Mouse (Mus musculus): ENCODE results near the gene Abhd6.
A peak's percentile ranks its signal among the peaks of the same experiment; 100 is the strongest.

The Abhd6 gene

GRCm38 (mm10) chr14:8063835-8064785, 61.4 kb downstream of the Abhd6 start:
- DNase-seq: no peak

- peak; percentile 96 for DNase-seq
Measured at GRCm38 (mm10) chr14:8080165-8080679, 77.5 kb downstream of the Abhd6 start, which contains the start of gene Rpp14. Gene Rpp14, plus strand, starts transcription at chr14:8080367.

GRCm38 (mm10) chr14:8080718-8081117, 78.0 kb downstream of the Abhd6 start:
- peak in 1 of 2 experiments; percentile 42 for DNase-seq

GRCm38 (mm10) chr14:8082949-8083348, 80.2 kb downstream of the Abhd6 start:
- no peak for DNase-seq

- no peak for DNase-seq
Measured at GRCm38 (mm10) chr14:8089016-8089415, 86.3 kb downstream of the Abhd6 start.

- DNase-seq: peak in 1 of 2 experiments; percentile 36
Measured at GRCm38 (mm10) chr14:8092573-8092972, 89.9 kb downstream of the Abhd6 start.

- no peak for DNase-seq
Measured at GRCm38 (mm10) chr14:8093427-8093826, 90.7 kb downstream of the Abhd6 start.

GRCm38 (mm10) chr14:8094931-8095561, 92.3 kb downstream of the Abhd6 start:
- DNase-seq: no peak

GRCm38 (mm10) chr14:8095562-8095950, 92.9 kb downstream of the Abhd6 start:
- no peak for DNase-seq

- DNase-seq: peak; percentile 94
Measured at GRCm38 (mm10) chr14:8097978-8098686, 95.4 kb downstream of the Abhd6 start, which contains the start of gene Pxk. Gene Pxk, plus strand, starts transcription at chr14:8098211.

GRCm38 (mm10) chr14:8098687-8098995, 95.9 kb downstream of the Abhd6 start:
- DNase-seq: no peak

GRCm38 (mm10) chr14:8099561-8100021, 96.9 kb downstream of the Abhd6 start:
- DNase-seq: peak; percentile 47 to 57

GRCm38 (mm10) chr14:8101886-8102285, 99.2 kb downstream of the Abhd6 start:
- no peak for DNase-seq

GRCm38 (mm10) chr14:8102676-8103075, 100.0 kb downstream of the Abhd6 start:
- no peak for DNase-seq
